Mouse (Mus musculus): Measurements from ENCODE around the gene Anxa4. TPM values are rescaled to one million over a fixed set of nuclear protein-coding genes. Genes with fewer than 3 reads are reported as not detected.

Anxa4 gene
- polyA plus RNA-seq, 1 experiment: 7.1 TPM

GRCm38 (mm10) chr6:86768938-86769337 lies 24.4 kb downstream of the Anxa4 start:
- no peak overlapping the region for H3K4me3 ChIP-seq (ENCODE audit: insufficient read depth, low read length)
- H3K27ac ChIP-seq (ENCODE audit: insufficient read depth, low read length): no peak overlapping the region
- TF ChIP-seq POLR2A (IDR thresholded peaks at IDR 0.05; ENCODE audit: extremely low read depth, insufficient read depth, low read length) (no peak), CTCF (IDR thresholded peaks at IDR 0.05; ENCODE audit: extremely low read depth, insufficient read depth, low read length) (no peak)
- 0 out of 2 replicates have a peak, but pooled peaks cover 1% of the 10 kb centered on the region for H3K4me1 ChIP-seq (ENCODE audit: control insufficient read depth, insufficient read depth, low read length)

DNA sequence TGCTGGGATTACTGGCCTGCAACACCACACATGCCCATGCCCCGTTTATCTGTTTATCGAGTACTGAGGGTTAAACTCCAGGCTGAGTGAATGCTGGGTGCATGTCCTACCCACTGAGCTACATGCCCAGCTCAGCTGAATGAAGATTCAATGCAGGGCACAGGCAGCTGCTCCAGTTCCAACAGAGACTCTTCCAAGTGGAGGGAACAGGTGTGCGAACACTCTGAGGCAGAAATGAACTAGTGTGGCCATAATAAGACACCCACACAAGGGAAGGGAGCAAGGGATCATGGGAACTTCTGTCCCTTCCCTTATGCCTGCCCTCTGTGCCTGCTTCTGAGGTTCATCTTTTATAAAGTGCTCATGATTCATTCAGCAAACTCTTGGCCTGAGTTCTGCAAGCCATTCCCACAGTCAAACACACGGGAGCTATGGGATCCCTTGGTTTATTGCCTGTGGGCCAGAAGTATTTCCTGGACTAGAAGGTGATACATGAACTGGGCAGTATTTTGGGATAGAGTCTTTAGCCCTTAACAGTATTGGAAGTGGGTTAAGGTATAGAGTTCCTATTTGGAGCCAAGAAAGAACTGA lies 25.1 kb downstream of the Anxa4 start:
- Histone ChIP-seq H3K4me1 (ENCODE audit: control insufficient read depth, insufficient read depth, low read length) (0 out of 2 replicates have a peak, but pooled peaks cover 1% of the 10 kb centered on the region), H3K27ac (ENCODE audit: insufficient read depth, low read length) (no peak overlapping the region), H3K4me3 (ENCODE audit: insufficient read depth, low read length) (no peak overlapping the region)
- TF ChIP-seq CTCF (IDR thresholded peaks at IDR 0.05; ENCODE audit: extremely low read depth, insufficient read depth, low read length) (no peak), POLR2A (IDR thresholded peaks at IDR 0.05; ENCODE audit: extremely low read depth, insufficient read depth, low read length) (no peak)

GRCm38 (mm10) chr6:86767465-86767864 lies 25.9 kb downstream of the Anxa4 start:
- no peak for TF ChIP-seq POLR2A (IDR thresholded peaks at IDR 0.05; ENCODE audit: extremely low read depth, insufficient read depth, low read length)
- TF ChIP-seq CTCF (IDR thresholded peaks at IDR 0.05; ENCODE audit: extremely low read depth, insufficient read depth, low read length): no peak
- no peak overlapping the region for H3K4me3 ChIP-seq (ENCODE audit: insufficient read depth, low read length)
- H3K27ac ChIP-seq (ENCODE audit: insufficient read depth, low read length): no peak overlapping the region
- no peaks in the 10 kb centered on the region for H3K4me1 ChIP-seq (ENCODE audit: control insufficient read depth, insufficient read depth, low read length)

DNA sequence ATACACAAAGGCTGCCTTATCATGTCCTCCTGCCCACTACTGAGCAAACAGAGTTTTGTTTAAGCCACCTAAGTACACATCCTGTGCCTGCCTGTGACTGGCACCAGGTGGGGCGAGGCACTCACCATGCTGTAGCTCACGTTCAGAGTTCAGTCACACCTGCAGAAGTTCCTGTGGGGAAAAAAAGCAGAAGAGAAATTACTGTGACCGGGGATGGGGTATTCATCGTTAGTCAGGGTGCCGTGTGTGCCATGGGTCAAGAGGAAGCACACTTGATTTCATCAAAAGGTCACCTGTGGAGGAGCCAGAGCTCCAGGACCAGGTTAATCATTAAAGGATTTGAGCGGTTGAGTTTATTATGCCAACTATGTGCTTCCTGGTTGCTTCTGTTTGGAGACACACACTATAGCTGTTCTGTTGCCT lies 27.7 kb downstream of the Anxa4 start:
- TF ChIP-seq POLR2A (IDR thresholded peaks at IDR 0.05; ENCODE audit: extremely low read depth, insufficient read depth, low read length): no peak
- TF ChIP-seq CTCF (IDR thresholded peaks at IDR 0.05; ENCODE audit: extremely low read depth, insufficient read depth, low read length): no peak
- Histone ChIP-seq H3K4me3 (ENCODE audit: insufficient read depth, low read length) (no peak overlapping the region), H3K27ac (ENCODE audit: insufficient read depth, low read length) (no peak overlapping the region), H3K4me1 (ENCODE audit: control insufficient read depth, insufficient read depth, low read length) (no peaks in the 10 kb centered on the region)

GRCm38 (mm10) chr6:86754105-86754863 lies 39.1 kb downstream of the Anxa4 start:
- no peak overlapping the region for H3K27ac ChIP-seq (ENCODE audit: insufficient read depth, low read length)
- TF ChIP-seq POLR2A (IDR thresholded peaks at IDR 0.05; ENCODE audit: extremely low read depth, insufficient read depth, low read length) (no peak), CTCF (IDR thresholded peaks at IDR 0.05; ENCODE audit: extremely low read depth, insufficient read depth, low read length) (no peak)
- H3K4me3 ChIP-seq (ENCODE audit: insufficient read depth, low read length): no peak overlapping the region
- H3K4me1 ChIP-seq (ENCODE audit: control insufficient read depth, insufficient read depth, low read length): no peaks in the 10 kb centered on the region

DNA sequence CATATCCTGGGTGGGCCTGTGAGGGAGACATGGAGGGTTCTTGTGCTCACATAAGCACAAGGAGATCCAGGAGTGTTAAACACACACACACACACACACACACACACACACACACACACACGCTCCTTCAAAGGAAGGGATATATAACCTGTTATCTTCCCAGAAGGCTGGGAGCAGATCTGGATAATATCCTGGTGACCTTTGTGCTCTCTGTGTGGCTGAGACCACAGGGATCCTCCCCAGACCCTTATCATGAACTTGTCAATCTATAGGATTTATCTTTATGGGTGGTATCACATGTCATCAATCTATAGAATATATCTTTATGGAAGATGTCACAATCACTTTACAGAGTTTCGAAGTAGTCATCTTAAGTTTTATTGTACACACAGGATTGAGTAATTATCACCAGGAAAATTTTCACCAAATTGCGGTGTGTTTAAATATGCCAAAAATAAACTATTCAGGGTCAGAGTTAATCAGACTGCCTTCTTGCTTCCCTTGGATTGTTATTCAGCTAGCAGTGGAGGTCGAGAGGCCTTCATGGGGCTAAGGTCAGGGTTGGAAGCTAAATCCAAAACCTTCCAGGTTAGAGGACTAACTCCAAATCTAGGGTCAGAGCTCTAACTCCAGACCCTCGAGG lies 40.4 kb downstream of the Anxa4 start:
- H3K27ac ChIP-seq (ENCODE audit: insufficient read depth, low read length): no peak overlapping the region
- TF ChIP-seq CTCF (IDR thresholded peaks at IDR 0.05; ENCODE audit: extremely low read depth, insufficient read depth, low read length) (no peak), POLR2A (IDR thresholded peaks at IDR 0.05; ENCODE audit: extremely low read depth, insufficient read depth, low read length) (no peak)
- no peaks in the 10 kb centered on the region for H3K4me1 ChIP-seq (ENCODE audit: control insufficient read depth, insufficient read depth, low read length)
- H3K4me3 ChIP-seq (ENCODE audit: insufficient read depth, low read length): no peak overlapping the region

GRCm38 (mm10) chr6:86750961-86751360 lies 42.4 kb downstream of the Anxa4 start:
- Histone ChIP-seq H3K4me1 (ENCODE audit: control insufficient read depth, insufficient read depth, low read length) (no peaks in the 10 kb centered on the region), H3K4me3 (ENCODE audit: insufficient read depth, low read length) (no peak overlapping the region), H3K27ac (ENCODE audit: insufficient read depth, low read length) (no peak overlapping the region)
- no peak for TF ChIP-seq CTCF (IDR thresholded peaks at IDR 0.05; ENCODE audit: extremely low read depth, insufficient read depth, low read length)
- no peak for TF ChIP-seq POLR2A (IDR thresholded peaks at IDR 0.05; ENCODE audit: extremely low read depth, insufficient read depth, low read length)

- no peak overlapping the region for H3K4me3 ChIP-seq (ENCODE audit: insufficient read depth, low read length)
- no peak overlapping the region for H3K27ac ChIP-seq (ENCODE audit: insufficient read depth, low read length)
- no peaks in the 10 kb centered on the region for H3K4me1 ChIP-seq (ENCODE audit: control insufficient read depth, insufficient read depth, low read length)
- TF ChIP-seq POLR2A (IDR thresholded peaks at IDR 0.05; ENCODE audit: extremely low read depth, insufficient read depth, low read length) (no peak), CTCF (IDR thresholded peaks at IDR 0.05; ENCODE audit: extremely low read depth, insufficient read depth, low read length) (no peak)
These were observed 43.6 kb downstream of the Anxa4 start for GRCm38 (mm10) chr6:86749817-86750216.

DNA sequence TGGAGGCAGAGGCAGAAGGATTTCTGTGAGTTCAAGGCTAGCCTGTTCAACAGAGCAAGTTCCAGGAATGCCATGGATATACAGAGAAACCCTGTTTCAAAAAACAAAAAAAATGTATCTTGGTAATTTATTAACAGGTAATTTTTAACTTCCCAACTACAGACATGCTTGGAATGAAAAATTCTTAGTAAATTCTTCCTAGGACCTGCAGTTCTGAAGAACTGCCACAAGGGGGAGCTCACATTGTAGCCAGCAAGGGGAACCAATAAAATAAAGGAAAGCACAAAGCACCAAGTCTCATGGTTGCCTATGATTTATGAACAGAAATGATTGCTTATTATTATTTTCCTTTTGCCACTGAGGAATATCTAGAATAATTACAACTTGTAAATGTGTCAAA lies 46.2 kb downstream of the Anxa4 start:
- Histone ChIP-seq H3K4me3 (ENCODE audit: insufficient read depth, low read length) (no peak overlapping the region), H3K27ac (ENCODE audit: insufficient read depth, low read length) (no peak overlapping the region), H3K4me1 (ENCODE audit: control insufficient read depth, insufficient read depth, low read length) (no peaks in the 10 kb centered on the region)
- TF ChIP-seq CTCF (IDR thresholded peaks at IDR 0.05; ENCODE audit: extremely low read depth, insufficient read depth, low read length) (peak; percentile 71), POLR2A (IDR thresholded peaks at IDR 0.05; ENCODE audit: extremely low read depth, insufficient read depth, low read length) (no peak)

All from cortical plate, adult 2 months (tissue).